Mouse (Mus musculus) hindlimb bud, embryonic 11.5 days (tissue): ENCODE results near the gene Vmn1r230.

Source experiments
- DNase-seq: peaks from one replicate; pipeline ENCODE4 v3.0.0-alpha.2; 2012; ENCODE audit warnings: low read depth, low spot score; ENCODE audit errors: extremely low spot score

The Vmn1r230 gene

DNA sequence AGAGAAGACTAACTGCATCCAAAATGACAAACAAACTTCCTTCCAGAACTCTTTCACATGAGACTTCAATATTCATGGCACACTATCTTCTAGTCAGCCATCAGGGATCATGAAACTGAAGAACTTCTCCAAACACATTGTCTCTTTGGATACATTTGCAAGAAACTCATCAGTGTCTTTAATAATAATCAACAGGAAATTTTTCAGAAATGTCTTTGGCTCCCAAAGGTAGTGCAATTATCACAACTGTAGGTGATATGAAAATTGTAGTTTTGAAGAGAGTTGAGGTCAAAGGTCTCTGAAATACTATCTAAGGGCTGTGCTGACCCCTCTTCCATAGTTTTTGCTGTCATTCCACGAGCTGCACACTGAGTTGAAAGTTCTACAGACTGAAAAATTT is at the start of gene Vmn1r230:
Gene Vmn1r230 (plus strand): TSS at position 301 of the 400 bp plus-strand sequence.
- no peak for DNase-seq

DNA sequence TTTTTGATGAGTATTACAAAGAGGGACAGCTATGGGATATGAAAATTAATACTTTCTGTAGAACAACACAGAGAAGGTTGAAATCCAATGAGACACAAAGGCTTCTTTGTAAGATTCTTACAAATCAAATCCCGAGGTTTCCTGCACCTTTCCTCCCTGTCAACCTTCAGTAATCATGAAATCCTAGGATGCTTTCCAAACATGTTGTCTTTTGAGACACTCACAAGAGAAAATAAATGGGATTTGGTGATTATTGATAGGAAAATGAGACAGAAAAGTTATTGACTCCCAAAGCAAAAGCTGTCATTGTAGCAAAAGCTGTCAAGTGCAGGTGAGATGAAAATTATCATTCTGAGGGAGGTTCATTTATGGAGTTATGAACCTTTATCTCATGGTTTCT is 29.0 kb upstream of the Vmn1r230 start, which contains the start of gene Vmn1r229:
Gene Vmn1r229 (plus strand): TSS at position 301 of the 400 bp plus-strand sequence.
- no peak for DNase-seq
